Mouse (Mus musculus): ENCODE results near the gene Susd6.

DNA sequence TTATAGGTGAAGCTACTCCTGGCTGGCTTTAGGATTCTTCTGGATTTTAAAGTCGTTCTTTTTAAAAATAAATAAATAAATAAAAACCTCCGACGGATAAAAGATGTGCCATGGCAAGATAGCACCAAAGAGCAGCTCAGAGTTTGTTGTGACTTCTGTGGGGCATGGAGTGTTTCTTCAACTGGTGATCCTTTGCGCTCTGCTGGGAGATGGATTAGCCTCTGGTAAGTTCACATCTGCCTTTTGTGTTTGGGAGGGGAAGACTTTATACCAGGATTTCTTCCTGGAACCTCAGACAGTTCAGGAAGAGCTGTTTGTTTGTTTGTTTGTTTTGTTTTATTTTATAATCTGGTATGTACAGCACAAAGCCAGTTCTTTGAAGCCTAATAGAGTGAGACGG, 37.7 kb downstream of the Susd6 start:
- TF ChIP-seq CHD2 (IDR thresholded peaks at IDR 0.05; ENCODE audit: low read depth, low read length) = no peak
- no peak for TF ChIP-seq ZNF384 (IDR thresholded peaks at IDR 0.05; ENCODE audit: low read depth, low read length)
- no peak for TF ChIP-seq MAFK (IDR thresholded peaks at IDR 0.05; ENCODE audit: insufficient read depth, low read depth, low read length)
- TF ChIP-seq HCFC1 (IDR thresholded peaks at IDR 0.05; ENCODE audit: borderline replicate concordance, insufficient read depth, low read length) = no peak
